Comparison of ENCODE assay signal across 17 mouse cellular contexts in the genomic region with DNA sequence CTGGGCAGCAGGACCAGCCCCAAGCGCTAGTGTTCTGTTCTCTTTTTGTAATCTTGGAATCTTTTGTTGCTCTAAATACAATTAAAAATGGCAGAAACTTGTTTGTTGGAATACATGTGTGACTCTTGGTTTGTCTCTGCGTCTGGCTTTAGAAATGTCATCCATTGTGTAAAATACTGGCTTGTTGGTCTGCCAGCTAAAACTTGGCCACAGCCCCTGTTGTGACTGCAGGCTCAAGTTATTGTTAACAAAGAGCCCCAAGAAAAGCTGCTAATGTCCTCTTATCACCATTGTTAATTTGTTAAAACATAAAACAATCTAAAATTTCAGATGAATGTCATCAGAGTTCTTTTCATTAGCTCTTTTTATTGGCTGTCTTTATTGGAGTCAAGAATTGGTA.
"Had no signal": no experiment of that assay in that cellular context is flagged by ENCODE, and none has a peak within 500 bp of the region (broad histone marks: within the 10 kb centered on the region; RNA-seq: fewer than 3 reads in every experiment).

No protein-coding gene starts in this region.

- H3K4me2 ChIP-seq: limb, embryonic 12.5 days; limb, embryonic 15.5 days; liver, embryonic 11.5 days; midbrain, embryonic 12.5 days; midbrain, embryonic 15.5 days; neural tube, embryonic 12.5 days; neural tube, embryonic 15.5 days had no signal

- DNase-seq: kidney, adult 18-20 months; kidney, postnatal 36 days; left cerebral cortex, postnatal 4 days; liver, postnatal 0 days; thymus, adult 18-20 months; thymus, postnatal 36 days had no signal

- H3K9ac ChIP-seq: limb, embryonic 12.5 days; limb, embryonic 15.5 days; liver, embryonic 14.5 days; liver, postnatal 0 days; midbrain, embryonic 12.5 days; midbrain, embryonic 15.5 days; neural tube, embryonic 12.5 days; neural tube, embryonic 15.5 days had no signal

- H3K27me3 ChIP-seq: midbrain, embryonic 12.5 days; midbrain, embryonic 15.5 days; neural tube, embryonic 12.5 days; neural tube, embryonic 15.5 days had no signal

- ATAC-seq: inflammation-experienced regulatory T-cells, adult 6 months; intestine, embryonic 16.5 days; liver, postnatal 0 days; midbrain, embryonic 15.5 days had no signal

- H3K9me3 ChIP-seq: limb, embryonic 12.5 days; limb, embryonic 15.5 days; midbrain, embryonic 12.5 days; midbrain, embryonic 15.5 days; neural tube, embryonic 12.5 days; neural tube, embryonic 15.5 days had no signal

- H3K4me1 ChIP-seq: limb, embryonic 12.5 days; limb, embryonic 15.5 days; midbrain, embryonic 12.5 days; midbrain, embryonic 15.5 days; neural tube, embryonic 12.5 days; neural tube, embryonic 15.5 days had no signal

- H3K27ac ChIP-seq: limb, embryonic 12.5 days; limb, embryonic 15.5 days; liver, embryonic 14.5 days; macrophage; midbrain, embryonic 12.5 days; midbrain, embryonic 15.5 days; neural tube, embryonic 12.5 days; neural tube, embryonic 15.5 days had no signal

- H3K4me3 ChIP-seq: limb, embryonic 12.5 days; limb, embryonic 15.5 days; midbrain, embryonic 12.5 days; midbrain, embryonic 15.5 days; neural tube, embryonic 12.5 days; neural tube, embryonic 15.5 days had no signal

- H3K36me3 ChIP-seq: limb, embryonic 12.5 days; limb, embryonic 15.5 days; midbrain, embryonic 12.5 days; midbrain, embryonic 15.5 days; neural tube, embryonic 12.5 days; neural tube, embryonic 15.5 days had no signal
